Mouse (Mus musculus): ENCODE measurements at regions not wholly inside any gene's neighbourhood (a gene's known extent, or its start where the extent isn't known, plus 50 kb on each side); places are given as distances from the start of the nearest gene placed in this dataset.

GRCm38 (mm10) chr16:30884189-30884551 is 197.1 kb downstream of the Xxylt1 start:
- TF ChIP-seq EP300 (IDR thresholded peaks at IDR 0.05; ENCODE audit: low read depth) = no peak
- no peak for TF ChIP-seq CTCF (IDR thresholded peaks at IDR 0.05; ENCODE audit: low read depth)

All from liver, postnatal 0 days (tissue).